Comparison of ENCODE assay signal across 14 mouse cellular contexts in the genomic region with DNA sequence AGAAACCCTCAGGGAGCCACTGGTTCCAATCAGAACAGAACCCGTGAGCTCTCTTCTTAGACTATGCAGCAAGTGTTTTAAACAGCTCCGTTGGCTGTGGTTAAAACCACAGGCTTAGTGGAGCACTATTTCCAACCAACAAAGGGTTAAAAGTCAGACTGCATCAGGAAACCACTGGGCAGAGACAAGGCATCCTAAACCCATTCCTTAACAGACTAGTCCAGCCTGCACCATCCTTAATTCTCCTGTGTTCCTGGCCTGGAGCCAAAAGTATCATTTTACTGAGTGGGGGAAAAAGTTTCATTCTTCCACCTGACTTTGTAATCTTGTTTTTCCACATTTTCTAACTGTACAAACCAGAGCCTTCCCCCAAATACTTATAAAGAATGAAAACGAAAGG. TPM values are rescaled to one million over a fixed set of nuclear protein-coding genes. Genes with fewer than 3 reads are reported as not detected.
DNase-seq lines count a peak whose midpoint lies in the region; ATAC-seq and TF ChIP-seq lines count a peak whose summit lies in the region.
"Had no signal": no experiment of that assay in that cellular context is flagged by ENCODE, and none has a peak within 500 bp of the region (broad histone marks: within the 10 kb centered on the region; RNA-seq: fewer than 3 reads in every experiment).

No protein-coding gene starts in this region.

- no peak for TF ChIP-seq CTCF in CH12.LX (conservative IDR thresholded peaks at IDR 0.05 in 1 of 2, IDR thresholded peaks at IDR 0.05 in 1 of 2; ENCODE audit: low read depth in 2 of 2, low read length in 2 of 2)
- TF ChIP-seq CTCF in layer of hippocampus, adult 2 months (conservative IDR thresholded peaks at IDR 0.05): no peak

- in situ Hi-C loops in CH12.LX (cut with MboI; ENCODE audit: low pct_ligation_motif_present, low pct_unique_long_range_greater_than_20kb, low sequenced_read_pairs): no loop called here

- DNase-seq in liver, embryonic 11.5 days (ENCODE audit: low spot score): no peak
- peak; percentile 94 for DNase-seq in 416B (ENCODE audit: low read depth)
- DNase-seq in CH12.LX (ENCODE audit: extremely low read depth): no peak
- DNase-seq in hindbrain, embryonic 11.5 days (ENCODE audit: low spot score): no peak
- no peak for DNase-seq in heart, postnatal 14 days
- DNase-seq in layer of hippocampus, adult 2 months (ENCODE audit: low spot score in 2 of 2): no peak
- DNase-seq: cerebellum, adult 11 months; gastrocnemius, postnatal 10 days; kidney, postnatal 14 days; liver, embryonic 13.5 days had no signal

- H3K27me3 ChIP-seq in liver, embryonic 11.5 days (replicated peaks; ENCODE audit: control insufficient read depth, insufficient read depth, low read length): no peaks in the 10 kb centered on the region
- H3K27me3 ChIP-seq in liver, embryonic 12.5 days (replicated peaks): no peaks in the 10 kb centered on the region
- no peaks in the 10 kb centered on the region for H3K27me3 ChIP-seq in CH12.LX (replicated peaks)
- no peaks in the 10 kb centered on the region for H3K27me3 ChIP-seq in hindbrain, embryonic 11.5 days (ENCODE audit: control insufficient read depth, insufficient read depth, low read length)
- H3K27me3 ChIP-seq: liver, embryonic 13.5 days had no signal

- H3K4me2 ChIP-seq in liver, embryonic 11.5 days: 0 out of 2 replicates have a peak overlapping the region, but pooled peaks have one; percentile 1
- no peak overlapping the region for H3K4me2 ChIP-seq in liver, embryonic 12.5 days
- H3K4me2 ChIP-seq in CH12.LX (ENCODE audit: insufficient read depth, low read depth, poor library complexity, severe bottlenecking): peak overlapping the region; percentile 61
- no peak overlapping the region for H3K4me2 ChIP-seq in hindbrain, embryonic 11.5 days (replicated peaks; ENCODE audit: low read depth, low read length)
- H3K4me2 ChIP-seq: liver, embryonic 13.5 days had no signal

- WGBS in liver, embryonic 11.5 days: 49% methylated on average over 3 of the region's 3 CpGs
- 38% methylated on average over 3 of the region's 3 CpGs for WGBS in liver, embryonic 12.5 days (ENCODE audit: insufficient replicate concordance)
- WGBS in hindbrain, embryonic 11.5 days: 74% methylated on average over 3 of the region's 3 CpGs

- no peak overlapping the region for H3K9ac ChIP-seq in liver, embryonic 11.5 days (ENCODE audit: low read depth, low read length)
- no peak overlapping the region for H3K9ac ChIP-seq in liver, embryonic 12.5 days
- no peak overlapping the region for H3K9ac ChIP-seq in CH12.LX (ENCODE audit: insufficient read depth, low read depth)
- no peak overlapping the region for H3K9ac ChIP-seq in hindbrain, embryonic 11.5 days (ENCODE audit: low read depth, low read length)
- H3K9ac ChIP-seq: liver, embryonic 13.5 days had no signal

- no peak for TF ChIP-seq POLR2A in CH12.LX (IDR thresholded peaks at IDR 0.05; ENCODE audit: low read depth, low read length)

- H3K27ac ChIP-seq in liver, embryonic 11.5 days (ENCODE audit: low read depth, low read length): no peak overlapping the region
- no peak overlapping the region for H3K27ac ChIP-seq in liver, embryonic 12.5 days
- H3K27ac ChIP-seq in CH12.LX (ENCODE audit: insufficient read depth, low read depth): no peak overlapping the region
- no peak overlapping the region for H3K27ac ChIP-seq in hindbrain, embryonic 11.5 days (ENCODE audit: low read depth, low read length)
- H3K27ac ChIP-seq in layer of hippocampus, adult 2 months: no peak overlapping the region
- H3K27ac ChIP-seq: hindbrain, postnatal 0 days; liver, embryonic 13.5 days; midbrain, embryonic 10.5 days had no signal

- H3K4me1 ChIP-seq in liver, embryonic 11.5 days (replicated peaks; ENCODE audit: control insufficient read depth, insufficient read depth, low read length): no peaks in the 10 kb centered on the region; the same call in 1 of the 2 replicates
- H3K4me1 ChIP-seq in liver, embryonic 12.5 days: no peaks in the 10 kb centered on the region
- no peaks in the 10 kb centered on the region for H3K4me1 ChIP-seq in CH12.LX (ENCODE audit: control insufficient read depth in 1 of 2, insufficient read depth in 2 of 2)
- H3K4me1 ChIP-seq in hindbrain, embryonic 11.5 days (replicated peaks; ENCODE audit: control insufficient read depth, insufficient read depth, low read length): no peaks in the 10 kb centered on the region
- H3K4me1 ChIP-seq: midbrain, embryonic 10.5 days had no signal

- H3K9me3 ChIP-seq in liver, embryonic 11.5 days (ENCODE audit: control insufficient read depth, low read length): no peaks in the 10 kb centered on the region
- no peaks in the 10 kb centered on the region for H3K9me3 ChIP-seq in liver, embryonic 12.5 days (replicated peaks)
- H3K9me3 ChIP-seq in CH12.LX (replicated peaks; ENCODE audit: low read length): no peaks in the 10 kb centered on the region
- no peaks in the 10 kb centered on the region for H3K9me3 ChIP-seq in hindbrain, embryonic 11.5 days (ENCODE audit: control insufficient read depth, low read length)
- H3K9me3 ChIP-seq: liver, embryonic 13.5 days; midbrain, embryonic 10.5 days had no signal

- no peak overlapping the region for H3K4me3 ChIP-seq in liver, embryonic 11.5 days (ENCODE audit: low read depth, low read length)
- H3K4me3 ChIP-seq in liver, embryonic 12.5 days: no peak overlapping the region
- H3K4me3 ChIP-seq in CH12.LX (replicated peaks in 1 of 3; ENCODE audit: low read depth in 2 of 3, low read length in 2 of 3, poor library complexity in 1 of 3): no peak overlapping the region
- H3K4me3 ChIP-seq in hindbrain, embryonic 11.5 days (ENCODE audit: low read depth, low read length): no peak overlapping the region
- H3K4me3 ChIP-seq in layer of hippocampus, adult 2 months: no peak overlapping the region
- H3K4me3 ChIP-seq: liver, embryonic 13.5 days; midbrain, embryonic 10.5 days had no signal

- TF ChIP-seq EP300 in CH12.LX (IDR thresholded peaks at IDR 0.05; ENCODE audit: low read length): no peak

- TF ChIP-seq RAD21 in CH12.LX (IDR thresholded peaks at IDR 0.05; ENCODE audit: low read depth, low read length): no peak

- intact Hi-C loops in heart, postnatal 14 days (cut with DNase I): no loop called here

- dilution Hi-C loops in CH12.LX (cut with MboI; ENCODE audit: extremely low pct_ligation_motif_present, extremely low pct_unique_long_range_greater_than_20kb, low sequenced_read_pairs): no loop called here

- no peak for ATAC-seq in liver, embryonic 11.5 days (replicated peaks; ENCODE audit: low FRiP score)
- ATAC-seq in liver, embryonic 12.5 days: no peak
- ATAC-seq in hematopoietic stem cell, adult 5-6 weeks (replicated peaks in 1 of 2; ENCODE audit: insufficient read depth in 1 of 2, low FRiP score in 2 of 2, low TSS enrichment in 1 of 2, low read depth in 1 of 2, poor library complexity in 2 of 2, severe bottlenecking in 2 of 2): peak; percentile 76 to 79
- no peak for ATAC-seq in hindbrain, embryonic 11.5 days (ENCODE audit: low FRiP score)
- ATAC-seq: hindbrain, postnatal 0 days had no signal

- no peaks in the 10 kb centered on the region for H3K36me3 ChIP-seq in liver, embryonic 11.5 days (ENCODE audit: control insufficient read depth, insufficient read depth, low read length)
- no peaks in the 10 kb centered on the region for H3K36me3 ChIP-seq in liver, embryonic 12.5 days
- H3K36me3 ChIP-seq in CH12.LX (replicated peaks in 1 of 2; ENCODE audit: control insufficient read depth in 1 of 2, insufficient read depth in 1 of 2, low read length in 1 of 2): no peaks in the 10 kb centered on the region
- H3K36me3 ChIP-seq in hindbrain, embryonic 11.5 days (ENCODE audit: control insufficient read depth, insufficient read depth, low read length): no peaks in the 10 kb centered on the region
- H3K36me3 ChIP-seq: liver, embryonic 13.5 days; midbrain, embryonic 10.5 days had no signal

- no peaks in the 10 kb centered on the region for H3K79me2 ChIP-seq in CH12.LX (replicated peaks; ENCODE audit: control insufficient read depth, extremely low read depth, insufficient read depth, poor library complexity, severe bottlenecking)

TF ChIP-seq in CH12.LX, 34 proteins besides CTCF, POLR2A, EP300 and RAD21:
- TF ChIP-seq GABPA (IDR thresholded peaks at IDR 0.05; ENCODE audit: insufficient replicate concordance, low read depth, low read length) (no peak), CHD2 (IDR thresholded peaks at IDR 0.05; ENCODE audit: low read length) (no peak), NELFE (IDR thresholded peaks at IDR 0.05; ENCODE audit: low read depth, low read length) (no peak), MXI1 (IDR thresholded peaks at IDR 0.05; ENCODE audit: low read depth, low read length) (no peak), POLR2AphosphoS2 (IDR thresholded peaks at IDR 0.05; ENCODE audit: low read depth, low read length) (no peak), TBP (conservative IDR thresholded peaks at IDR 0.05; ENCODE audit: low read depth, low read length) (no peak), KAT2A (IDR thresholded peaks at IDR 0.05; ENCODE audit: insufficient replicate concordance, low read length) (no peak), ELF1 (IDR thresholded peaks at IDR 0.05; ENCODE audit: low read depth, low read length) (no peak), SIN3A (IDR thresholded peaks at IDR 0.05; ENCODE audit: low read length) (no peak), PAX5 (IDR thresholded peaks at IDR 0.05; ENCODE audit: low read length) (no peak), RCOR1 (conservative IDR thresholded peaks at IDR 0.05; ENCODE audit: low read depth, low read length) (no peak), ZMIZ1 (IDR thresholded peaks at IDR 0.05; ENCODE audit: low read depth, low read length) (no peak), MAFK (IDR thresholded peaks at IDR 0.05; ENCODE audit: insufficient replicate concordance, low read length) (no peak), TCF12 (IDR thresholded peaks at IDR 0.05; ENCODE audit: low read depth, low read length) (no peak), ZNF384 (IDR thresholded peaks at IDR 0.05; ENCODE audit: low read depth, low read length) (no peak), SMC3 (IDR thresholded peaks at IDR 0.05; ENCODE audit: low read depth, low read length) (no peak), NRF1 (IDR thresholded peaks at IDR 0.05; ENCODE audit: low read depth, low read length) (no peak), MAX (IDR thresholded peaks at IDR 0.05; ENCODE audit: low read length) (no peak), BHLHE40 (IDR thresholded peaks at IDR 0.05; ENCODE audit: low read depth, low read length) (no peak)

RNA-seq across cellular contexts. Expression of a gene that starts 49.1 kb away (rescaled TPM):
- polyA plus RNA-seq in liver, embryonic 11.5 days (2014; fragmentation: Nextera tagmentation; extraction: Ambion mirVana): 2.8 and 3.5 TPM in 2 replicates
- polyA plus RNA-seq in liver, embryonic 12.5 days (2016; fragmentation: Nextera tagmentation; extraction: Ambion mirVana): 1.6 and 1.9 TPM in 2 replicates
- total RNA-seq in CH12.LX (2012; rRNA removed) (not detected in 2 replicates), CH12.LX (2014; rRNA removed) (not detected in 2 replicates)
- not detected in 2 replicates for polyA plus RNA-seq in CH12.LX (2012; ENCODE audit: insufficient read length, low read depth)
- 56.7 and 64.6 TPM in 2 replicates for total RNA-seq in hematopoietic stem cell, adult 5-6 weeks (2017)
- 4.7 and 5.1 TPM in 2 replicates for polyA plus RNA-seq in hindbrain, embryonic 11.5 days (2014; fragmentation: Nextera tagmentation; extraction: Ambion mirVana)
- 1 to 10 TPM; 5.7 to 5.9 TPM for total RNA-seq in heart, postnatal 14 days (2021)
- total RNA-seq in layer of hippocampus, adult 2 months (2021): 10 to 100 TPM in 1 of 2 experiments, 1 to 10 TPM in 1; 9.2 to 10.5 TPM

Comparison
In these comparisons a context has a peak if more than half of its experiments do, and no peak if none do; other contexts are left out.
1. H3K4me2 ChIP-seq: peak in liver, embryonic 11.5 days (single experiment) and CH12.LX (single experiment); none in liver, embryonic 12.5 days (single experiment) and hindbrain, embryonic 11.5 days (single experiment).
2. ATAC-seq: peak in hematopoietic stem cell, adult 5-6 weeks (2 of 2); none in liver, embryonic 11.5 days (single experiment), liver, embryonic 12.5 days (single experiment) and hindbrain, embryonic 11.5 days (single experiment).
3. RNA of a gene that starts 49.1 kb away (total RNA-seq): 56.7 to 64.6 TPM in hematopoietic stem cell, adult 5-6 weeks, 9.2 to 10.5 TPM in layer of hippocampus, adult 2 months and 5.7 to 5.9 TPM in heart, postnatal 14 days; not detected in CH12.LX; every median in the first group is over 4 times any median in the second.